Mouse (Mus musculus) right cerebral cortex, postnatal 10 days (tissue): ENCODE results near the gene 1700029H14Rik.

Source experiments
- DNase-seq, 2 experiments: peaks; one replicate each; pipeline ENCODE4 v3.0.0; 2021; ENCODE audit warnings: low spot score in 2 of 2

The 1700029H14Rik gene

DNA sequence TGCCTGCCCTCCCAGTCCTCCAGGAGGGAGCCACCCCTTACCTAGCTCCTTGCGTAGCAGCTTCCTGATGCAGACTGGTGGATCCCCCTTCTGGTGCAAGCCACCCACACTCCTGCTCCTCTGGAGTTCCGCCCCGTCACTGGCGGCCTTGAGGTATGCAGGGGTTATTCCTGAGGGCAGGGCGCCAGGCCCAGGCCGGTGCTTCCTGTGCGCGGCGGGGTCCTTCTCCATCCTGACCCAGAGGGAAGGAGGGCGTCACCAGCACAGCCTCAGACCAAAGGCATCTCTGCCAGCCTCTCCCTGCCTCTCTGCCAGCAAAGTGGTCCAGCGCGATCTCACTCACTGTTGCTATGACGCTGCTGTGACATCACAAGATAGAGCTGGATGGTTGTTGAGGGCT, at the start of gene 1700029H14Rik:
TSS of gene 1700029H14Rik (minus strand) at position 344 of the 400 bp plus-strand sequence.
- no peak for DNase-seq

DNA sequence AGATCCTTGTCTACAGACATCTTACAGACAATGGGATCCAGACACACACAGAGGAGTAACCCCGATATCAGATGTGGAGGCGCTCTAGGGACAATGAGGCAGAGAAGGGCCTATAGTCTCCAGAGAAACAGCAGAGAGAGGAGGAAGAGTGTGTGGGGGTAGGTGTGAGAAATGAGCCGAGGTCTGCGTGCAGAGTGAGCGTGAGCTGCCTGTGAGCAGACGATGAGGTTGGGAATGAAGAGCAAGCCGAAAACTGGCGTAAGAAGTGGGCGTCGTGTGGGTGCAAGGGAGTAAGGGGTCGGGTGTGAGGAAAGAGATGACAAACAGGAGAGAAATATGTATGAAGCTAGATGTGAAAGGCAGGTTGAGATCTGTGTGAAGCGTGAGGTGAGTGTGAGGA, 49.4 kb upstream of the 1700029H14Rik start:
- DNase-seq: no peak

DNA sequence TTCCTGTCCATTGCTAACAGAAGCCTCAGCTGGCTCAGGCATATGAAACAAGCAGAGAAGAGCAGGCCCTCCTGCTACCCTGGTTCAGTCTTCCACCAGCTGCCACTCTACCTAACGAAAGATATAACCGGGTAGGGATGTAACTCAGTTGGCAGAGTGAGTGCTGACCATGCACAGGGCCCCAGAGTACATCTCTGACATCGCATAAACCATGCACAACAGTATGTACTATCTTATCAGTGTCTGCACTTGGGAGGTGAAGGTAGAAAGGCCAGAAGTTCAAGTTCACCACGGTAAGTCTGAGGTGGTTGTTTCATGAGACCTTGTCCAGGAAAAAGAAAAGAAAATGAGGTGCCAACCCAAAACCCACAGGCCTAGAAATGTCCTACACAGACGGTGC, 47.7 kb upstream of the 1700029H14Rik start:
- no peak for DNase-seq

DNA sequence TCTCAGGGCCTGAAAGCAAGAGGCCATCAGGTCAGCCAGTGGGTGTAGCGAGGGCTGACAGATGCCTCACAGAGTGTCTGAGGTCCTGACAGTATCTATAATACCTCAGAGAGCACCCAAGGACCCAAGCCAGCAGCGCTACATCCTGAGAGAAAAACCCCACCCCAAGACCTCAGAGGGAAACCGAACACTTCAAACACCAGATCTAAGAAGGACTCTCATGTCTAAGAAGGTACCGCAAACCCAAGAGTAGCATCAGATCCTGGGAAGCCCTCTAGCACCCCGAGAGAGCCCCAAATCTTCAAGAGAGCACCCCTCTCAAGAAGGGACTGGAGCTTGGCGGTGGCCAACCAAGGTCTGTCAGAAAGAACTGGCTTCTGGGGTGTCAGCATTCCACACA, 46.7 kb upstream of the 1700029H14Rik start:
- no peak for DNase-seq

DNA sequence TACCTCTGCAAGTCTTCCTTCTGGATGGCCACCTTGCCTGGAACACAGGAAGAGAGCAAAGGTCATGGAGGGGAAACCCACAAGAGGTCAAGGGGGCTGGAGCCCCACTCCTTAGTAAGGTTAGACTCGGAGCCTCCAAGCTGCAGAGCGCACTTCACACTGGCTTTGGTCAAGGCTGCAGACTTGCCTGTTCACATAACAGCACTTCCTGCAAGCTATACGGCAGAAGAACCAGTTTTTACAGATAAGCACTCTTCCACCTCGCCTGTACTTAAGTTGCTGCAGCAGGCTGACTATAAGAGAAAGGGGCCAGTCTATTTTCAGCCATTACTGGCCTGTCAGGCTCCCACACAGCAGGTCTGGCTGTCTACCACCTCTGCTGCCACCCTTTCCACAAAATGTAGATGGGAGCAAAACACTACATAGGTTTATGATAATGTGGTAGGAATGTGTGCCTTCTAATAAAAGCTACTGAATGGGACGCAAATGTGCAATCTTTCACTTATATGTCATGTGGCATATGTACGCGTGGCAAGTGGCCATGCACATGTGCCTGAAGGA, 43.7 kb upstream of the 1700029H14Rik start:
- DNase-seq: no peak

DNA sequence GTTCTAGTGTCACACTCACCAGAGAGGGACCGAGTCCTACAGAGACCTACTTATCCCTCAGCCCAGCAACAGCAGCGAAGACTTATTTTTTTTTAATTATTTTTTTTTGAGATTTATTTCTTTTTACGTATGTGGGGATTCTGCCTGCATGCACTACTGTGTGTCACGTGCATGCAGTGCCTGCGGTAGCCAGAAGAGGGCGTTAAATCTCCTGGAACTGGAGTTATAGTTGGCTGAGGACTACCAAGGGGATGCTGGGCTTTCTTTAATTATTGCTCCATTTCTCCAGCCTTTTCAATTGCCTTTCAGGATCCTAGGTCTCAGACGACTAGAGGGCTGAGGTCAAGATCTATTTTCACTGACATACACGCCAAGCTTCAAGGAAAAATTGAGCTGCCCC, 40.4 kb upstream of the 1700029H14Rik start:
- peak; percentile 53 to 70 for DNase-seq

DNA sequence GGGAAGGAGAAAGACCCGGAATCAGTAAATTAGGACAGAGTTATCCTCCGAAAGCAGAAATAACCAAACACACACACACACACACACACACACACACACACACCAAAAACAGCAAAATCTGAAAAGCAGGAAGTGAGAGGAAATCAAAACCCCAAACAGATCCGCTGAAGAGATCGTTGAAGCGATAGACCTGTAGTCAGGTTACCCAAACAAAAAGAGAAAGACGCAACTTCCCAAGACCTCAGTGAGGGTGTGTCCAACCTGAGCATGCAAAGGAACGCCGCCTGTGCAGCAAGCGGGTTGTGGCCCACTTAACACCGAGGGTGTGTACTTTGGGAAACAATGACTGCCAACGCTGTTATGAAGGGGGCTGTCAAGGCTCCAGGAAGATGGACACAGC, 38.9 kb upstream of the 1700029H14Rik start:
- no peak for DNase-seq

DNA sequence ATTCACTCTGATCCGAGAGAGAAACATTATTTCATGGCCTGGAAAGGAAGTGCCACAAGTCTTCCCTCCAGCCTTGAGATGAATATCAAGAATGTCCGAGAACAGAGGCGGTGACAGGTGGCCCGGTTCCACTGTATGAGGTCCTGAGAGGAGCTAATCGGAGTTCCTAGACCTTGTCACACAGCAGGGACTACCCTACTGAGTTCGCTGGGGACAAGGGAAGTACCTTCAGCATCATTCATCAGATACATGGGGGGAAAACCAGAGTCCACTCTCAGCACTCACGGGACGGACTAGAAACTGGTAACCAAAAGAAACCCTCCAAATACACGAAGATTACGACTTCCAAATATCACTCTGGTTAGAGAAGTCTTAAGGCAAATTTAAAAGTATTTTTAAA, 38.5 kb upstream of the 1700029H14Rik start:
- DNase-seq: no peak

DNA sequence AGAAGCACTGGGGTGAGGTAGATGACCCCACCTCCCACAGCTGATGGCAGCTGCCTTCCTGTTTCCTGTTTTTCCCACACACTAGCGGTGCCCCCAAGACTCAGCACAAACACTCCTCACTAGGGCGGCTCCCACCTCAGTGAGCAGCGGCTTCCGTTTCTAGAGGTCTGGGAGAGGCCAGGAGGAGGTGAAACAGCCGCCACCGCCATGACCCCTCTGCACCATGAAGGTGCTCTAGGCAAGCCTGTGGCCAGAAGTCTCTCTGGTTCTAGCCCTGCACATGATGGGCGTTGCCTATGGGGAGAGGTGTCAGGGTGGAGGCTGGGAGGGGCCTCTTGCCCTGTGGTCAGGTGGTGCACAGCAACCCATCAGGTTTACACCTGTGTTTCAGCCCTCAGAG, 37.9 kb upstream of the 1700029H14Rik start:
- DNase-seq: no peak

DNA sequence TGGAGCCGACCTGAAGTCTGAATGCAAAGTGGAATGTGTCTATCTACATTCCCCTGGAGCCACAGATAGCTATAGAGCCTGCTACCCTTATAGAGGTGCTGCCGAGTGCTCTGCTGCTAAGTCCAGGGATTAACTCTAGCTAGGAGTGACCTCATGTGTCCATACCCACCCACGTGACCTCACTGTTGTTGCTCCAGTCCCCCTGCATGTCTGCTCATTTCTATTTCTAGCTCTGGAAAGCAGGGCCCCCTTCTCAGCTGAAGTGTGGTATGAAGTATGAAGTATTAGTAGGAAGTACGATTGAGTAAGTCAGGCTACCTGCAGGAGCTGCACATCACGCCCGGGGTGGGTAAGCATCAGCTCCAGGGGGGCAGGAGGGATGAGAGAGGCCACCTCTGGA, 35.5 kb upstream of the 1700029H14Rik start:
- DNase-seq: no peak

DNA sequence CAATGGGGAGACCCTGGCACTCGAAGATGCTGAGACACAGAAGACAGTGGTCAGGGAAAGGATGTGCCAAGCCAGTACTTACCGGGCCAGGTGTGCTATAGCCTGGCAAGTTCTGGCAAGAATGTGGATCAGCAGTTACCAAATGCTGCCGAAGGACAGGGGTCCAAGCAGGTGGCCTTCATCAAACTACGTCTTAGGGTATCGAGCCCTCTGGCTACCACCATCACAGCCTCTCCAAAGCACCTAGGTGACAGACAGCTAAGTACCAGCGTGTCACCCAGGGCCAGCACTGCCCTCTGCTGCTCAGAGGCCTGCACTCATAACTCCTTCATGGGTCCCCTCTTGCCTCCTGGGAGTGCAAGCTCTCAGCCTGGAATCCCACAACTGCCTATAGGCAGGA, 33.6 kb upstream of the 1700029H14Rik start:
- no peak for DNase-seq

DNA sequence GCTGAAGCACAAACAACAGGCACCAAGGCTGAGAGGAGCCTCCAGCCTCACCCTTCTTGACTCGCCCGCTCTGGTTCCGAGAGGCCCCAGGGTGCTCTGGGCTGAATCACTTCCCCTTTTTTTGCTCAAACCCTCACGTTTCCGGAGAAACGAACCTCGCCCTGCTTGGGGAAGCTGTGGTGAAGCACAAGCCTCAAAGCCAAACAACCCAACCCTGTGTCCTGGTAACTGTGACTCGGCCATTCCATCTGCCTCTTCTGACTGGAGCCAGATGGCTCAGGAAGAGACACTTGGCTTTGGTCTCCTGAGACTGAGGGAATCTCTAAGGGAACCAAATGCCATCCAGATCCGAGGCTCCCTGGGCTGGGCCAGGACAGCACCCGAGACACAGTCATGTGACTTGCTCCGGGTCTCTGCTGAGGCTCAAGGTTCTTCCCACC, 32.6 kb upstream of the 1700029H14Rik start:
- peak in 1 of 2 experiments; percentile 58 for DNase-seq

DNA sequence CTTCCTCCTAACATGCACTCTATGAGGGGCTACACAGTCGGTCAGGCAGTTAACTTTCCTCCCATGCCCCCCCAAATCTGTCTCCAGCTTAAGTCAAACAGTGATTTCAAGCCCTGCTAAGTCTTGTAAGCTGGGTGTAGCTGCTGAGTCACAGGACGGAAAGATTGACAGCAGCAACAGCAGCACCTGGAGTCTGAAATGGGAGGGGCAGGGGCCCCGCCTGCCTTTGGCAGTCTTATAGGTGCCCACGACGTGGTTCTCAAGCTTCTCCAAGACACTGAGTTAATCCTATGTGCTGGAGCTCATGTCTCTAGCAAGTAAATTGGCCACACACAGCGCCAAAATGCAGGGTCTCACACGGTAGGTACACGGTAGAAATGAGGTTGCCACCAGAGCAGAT, 31.1 kb upstream of the 1700029H14Rik start:
- DNase-seq: no peak

DNA sequence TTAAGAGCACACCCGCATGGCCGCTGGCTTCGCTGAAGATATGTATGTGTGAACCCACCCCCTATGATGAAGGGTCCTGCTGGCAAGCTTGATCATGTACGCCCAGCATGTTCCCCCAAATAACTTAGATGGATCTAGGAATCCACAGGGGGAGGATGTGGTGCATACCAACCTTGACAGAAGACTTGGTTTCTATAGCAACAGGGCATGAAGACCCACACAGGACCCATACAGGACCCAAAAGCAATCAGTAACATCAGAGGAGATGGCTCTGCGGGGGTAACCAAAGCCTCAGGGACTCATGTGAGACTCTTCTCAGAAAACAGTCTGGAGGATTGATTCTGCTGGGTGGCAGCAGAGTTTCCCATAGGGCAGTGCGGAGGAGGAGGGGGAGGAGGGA, 29.0 kb upstream of the 1700029H14Rik start:
- no peak for DNase-seq

DNA sequence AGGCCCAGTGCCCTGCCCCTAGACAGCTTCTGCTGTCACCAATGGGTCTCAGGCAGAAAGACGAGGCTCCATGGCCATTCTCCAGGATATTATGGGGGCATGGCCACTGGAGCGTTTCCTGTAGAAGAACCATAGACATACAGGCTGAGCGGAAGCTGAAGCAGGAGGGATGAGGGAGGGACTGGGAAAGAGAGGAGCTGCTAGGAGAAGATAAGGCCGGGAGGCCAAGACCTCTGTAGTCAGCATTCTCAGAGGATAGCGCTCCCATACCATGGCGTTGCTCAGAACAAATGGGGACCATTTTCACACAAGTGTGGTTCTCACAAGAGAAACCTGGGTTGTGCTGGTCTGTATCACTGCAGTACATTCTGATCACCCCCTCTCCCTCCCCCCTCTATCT, 26.8 kb upstream of the 1700029H14Rik start:
- no peak for DNase-seq

DNA sequence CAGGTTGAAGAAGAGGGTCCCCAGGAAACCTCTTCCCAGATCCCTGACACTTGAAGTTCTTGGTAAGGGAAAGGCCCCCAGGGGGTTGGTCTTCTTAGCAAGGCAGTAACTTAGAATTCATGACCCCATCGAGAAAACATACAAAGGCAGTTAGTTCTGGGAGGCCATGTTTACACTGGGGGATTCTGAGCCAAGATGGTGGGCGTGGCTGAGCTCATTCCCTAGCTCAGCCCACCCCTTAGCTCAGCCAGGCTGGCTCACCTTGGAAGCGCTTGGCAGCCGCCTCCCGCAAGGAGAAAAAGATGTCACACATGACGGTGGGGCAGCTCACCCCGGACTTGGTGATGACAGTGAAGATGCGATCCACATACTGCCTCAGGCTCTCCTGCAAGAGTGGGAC, 22.4 kb upstream of the 1700029H14Rik start:
- no peak for DNase-seq

DNA sequence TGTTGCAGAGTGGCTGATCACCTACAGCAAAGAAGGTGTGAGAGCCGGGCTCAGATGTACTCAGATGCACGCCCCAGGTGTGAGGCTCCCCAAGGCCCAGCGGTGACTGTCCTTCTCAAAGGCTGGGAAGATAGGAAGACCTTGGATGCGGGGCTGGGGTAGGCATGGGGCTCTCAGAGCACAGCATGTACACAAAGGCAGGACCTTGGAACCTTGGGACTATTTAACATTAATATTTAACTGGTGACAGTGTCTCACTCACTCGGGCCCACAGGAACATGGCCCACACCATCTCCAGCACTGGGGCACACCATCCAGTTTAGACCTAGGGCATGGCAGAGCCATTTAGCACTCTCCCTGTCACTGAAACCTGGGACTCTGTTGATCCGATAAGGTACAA, 15.6 kb upstream of the 1700029H14Rik start:
- no peak for DNase-seq

DNA sequence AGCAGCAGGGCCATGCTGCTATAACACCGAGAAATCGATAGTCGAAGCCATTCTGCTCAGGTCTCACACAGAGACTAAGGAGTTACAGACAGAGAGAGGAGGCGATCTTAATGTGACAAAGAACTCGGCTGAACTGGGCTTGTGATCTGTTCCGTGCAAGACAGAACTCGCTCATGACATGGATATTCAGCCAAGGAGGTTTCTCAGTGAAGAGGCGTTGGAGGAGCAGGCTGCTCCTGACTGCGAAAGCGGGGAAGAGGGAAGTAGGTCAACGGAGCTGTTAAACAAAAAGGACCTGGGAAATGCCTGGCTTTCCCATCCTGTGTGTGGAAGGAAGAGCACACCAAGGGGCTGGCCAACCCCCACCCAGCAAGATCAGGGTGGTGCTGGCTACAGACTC, 9.7 kb upstream of the 1700029H14Rik start:
- DNase-seq: no peak

DNA sequence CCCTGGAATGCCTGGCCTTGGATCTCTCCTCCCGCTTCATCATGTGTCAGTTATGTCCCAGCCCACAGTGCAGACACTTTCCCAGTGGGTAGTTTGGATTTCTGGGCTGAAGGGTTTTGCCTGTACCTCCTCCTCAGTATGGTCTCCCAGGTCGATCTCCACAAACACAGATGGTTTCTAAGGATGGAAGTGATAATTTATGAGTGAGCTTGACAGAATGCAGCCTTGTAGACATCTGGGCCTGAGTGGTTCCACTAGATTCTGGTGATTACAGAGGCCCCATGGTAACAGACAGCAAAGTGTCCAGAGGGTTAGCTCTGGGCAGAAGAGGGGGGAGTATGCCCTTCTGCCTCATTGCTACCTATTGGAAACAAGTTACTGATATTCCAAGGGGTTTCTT, 4.7 kb downstream of the 1700029H14Rik start:
- peak in 1 of 2 experiments; percentile 48 for DNase-seq

DNA sequence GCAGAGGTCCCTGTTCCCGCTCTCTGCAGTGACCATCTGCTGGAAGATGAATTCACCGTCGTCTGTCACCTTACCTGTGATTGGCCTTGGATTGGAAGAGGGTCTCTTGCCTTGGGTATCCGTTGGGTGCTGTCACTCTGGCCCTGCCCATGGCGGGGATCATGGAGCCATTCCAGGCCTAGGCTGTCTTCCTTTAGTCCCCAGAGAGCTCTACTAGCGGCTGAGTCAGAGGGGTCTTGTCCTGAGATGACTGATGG, 10.8 kb downstream of the 1700029H14Rik start:
- no peak for DNase-seq

DNA sequence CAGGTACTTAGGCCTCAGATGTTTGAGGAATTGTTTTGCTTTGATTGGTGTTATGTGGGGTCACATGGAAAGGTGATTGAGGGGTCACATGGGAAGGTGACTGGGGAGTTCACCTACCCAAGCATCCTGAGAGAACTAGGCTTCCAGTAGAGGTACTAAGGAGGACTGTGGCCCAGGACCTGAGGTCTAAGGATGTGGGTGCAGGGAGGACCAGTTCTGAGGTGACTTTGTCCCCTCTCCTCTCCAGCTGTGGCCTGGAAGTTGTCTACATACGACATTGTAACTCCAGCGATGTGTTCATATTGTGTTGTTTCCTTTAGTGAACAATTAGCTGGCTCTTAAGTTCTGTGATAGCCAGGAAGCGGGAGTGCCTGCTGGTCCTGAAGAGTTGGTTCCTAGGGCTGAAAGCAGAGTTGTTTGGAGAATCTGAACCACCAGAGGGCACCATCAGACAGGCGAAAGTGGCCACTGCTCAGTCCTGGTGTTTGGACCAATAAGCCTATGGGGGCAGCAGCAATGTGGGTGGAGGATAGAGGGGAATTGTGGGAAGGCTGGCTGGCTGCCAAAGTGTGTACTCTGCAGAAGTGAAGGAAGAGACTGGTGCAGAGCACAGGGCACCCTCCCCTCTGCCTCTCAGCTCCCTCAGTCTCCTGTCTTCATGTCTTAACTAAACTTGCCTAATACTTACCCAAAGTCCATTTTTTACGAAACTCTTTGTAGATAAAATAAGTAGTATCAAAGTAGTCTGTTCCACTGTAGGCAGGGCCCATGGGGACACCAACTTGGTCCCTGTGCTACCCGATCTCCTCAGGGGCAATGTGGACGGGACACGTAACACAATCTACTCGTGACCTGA, 11.3 kb downstream of the 1700029H14Rik start:
- DNase-seq: peak; percentile 96 to 97

DNA sequence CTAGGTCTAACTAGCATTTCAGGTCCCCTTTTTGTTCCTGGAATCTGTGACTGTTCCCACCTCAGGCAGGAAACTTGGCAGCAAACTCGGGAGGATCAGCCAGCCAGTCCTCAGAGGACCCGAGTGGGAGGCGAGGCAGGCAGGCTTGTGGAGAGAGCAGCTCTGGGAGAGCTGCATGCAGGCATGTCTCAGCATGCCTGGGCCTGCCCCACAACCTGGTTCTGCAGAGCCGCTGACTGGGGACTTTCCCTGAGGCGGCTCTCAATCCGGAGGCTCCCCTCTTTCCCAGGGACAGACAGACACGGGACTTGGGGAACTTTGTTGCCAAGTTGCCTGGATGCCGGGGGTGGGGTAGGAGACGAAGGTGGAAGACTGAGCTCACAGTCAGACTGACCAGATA, 13.4 kb downstream of the 1700029H14Rik start:
- DNase-seq: peak; percentile 71 to 74

DNA sequence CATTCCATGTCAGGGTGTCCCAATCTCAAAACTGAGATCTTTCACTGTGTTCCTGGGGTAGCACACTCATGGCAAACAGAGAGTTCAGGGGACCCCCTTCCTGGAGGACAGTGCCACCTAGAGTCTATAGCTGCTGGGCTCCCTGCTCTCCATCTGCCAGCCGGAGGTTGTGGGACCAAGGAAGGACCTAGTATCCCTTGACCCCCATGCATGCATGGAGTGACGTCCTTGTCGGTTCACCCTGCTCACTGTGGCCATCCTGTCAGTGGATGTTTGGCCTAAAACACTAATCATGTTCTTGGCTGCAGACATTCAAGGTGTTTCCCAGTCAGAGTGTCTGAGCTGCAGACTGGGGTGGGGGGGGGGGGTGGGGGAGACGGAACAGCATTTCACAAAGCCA, 14.0 kb downstream of the 1700029H14Rik start:
- peak; percentile 52 to 62 for DNase-seq

DNA sequence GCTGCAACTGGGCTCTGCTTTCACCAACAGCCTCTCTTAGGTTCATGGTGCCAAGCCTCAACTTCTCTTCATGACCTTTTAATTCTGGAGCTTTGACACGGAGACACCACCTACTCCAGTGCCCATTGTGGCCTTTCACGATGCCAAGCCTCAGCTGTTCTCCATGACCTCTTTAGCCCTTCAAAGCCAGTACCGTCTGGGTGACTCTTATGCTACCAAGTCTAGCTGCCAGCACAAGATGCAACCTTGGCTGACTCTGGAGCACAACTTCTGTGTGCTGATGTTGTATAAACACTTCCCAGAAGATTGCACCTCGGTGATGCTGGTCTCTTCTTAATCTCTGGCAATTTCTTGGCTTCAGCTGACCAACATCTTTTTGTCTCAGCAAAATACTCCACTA, 15.8 kb downstream of the 1700029H14Rik start:
- DNase-seq: no peak
